Mouse (Mus musculus) myocyte (in vitro differentiated cells): ENCODE results near the gene 2310009B15Rik. TPM values are rescaled to one million over a fixed set of nuclear protein-coding genes. Genes with fewer than 3 reads are reported as not detected.

Source experiments
- H3K27me3 ChIP-seq: one replicate; pipeline ENCODE4 v1.6.1; 2011; ENCODE audit not compliant: control insufficient read depth, insufficient read depth, insufficient read length
- H3K36me3 ChIP-seq: one replicate; pipeline ENCODE4 v1.6.1; 2011; ENCODE audit not compliant: control insufficient read depth, insufficient read depth
- H3K4me2 ChIP-seq: one replicate; pipeline ENCODE4 v1.6.1; 2011; ENCODE audit warnings: low read depth, control low read depth
- H3K4me3 ChIP-seq: one replicate; pipeline ENCODE4 v1.5.1; 2011; ENCODE audit warnings: mild to moderate bottlenecking, control low read depth, moderate library complexity
- H3K79me2 ChIP-seq: one replicate; pipeline ENCODE4 v1.6.1; 2011; ENCODE audit not compliant: control insufficient read depth, insufficient read depth
- H3ac ChIP-seq: one replicate; pipeline ENCODE4 v1.6.1; 2011; ENCODE audit not compliant: control insufficient read depth, insufficient read length
- CEBPB ChIP-seq: IDR thresholded peaks from 2 replicates; pipeline ENCODE4 v1.6.1; 2011; ENCODE audit warnings: mild to moderate bottlenecking, moderate library complexity; ENCODE audit not compliant: poor library complexity, insufficient read depth, severe bottlenecking
- E2F4 ChIP-seq: IDR thresholded peaks from one replicate; pipeline ENCODE4 v1.6.1; 2011; ENCODE audit warnings: mild to moderate bottlenecking, control low read depth, moderate library complexity; ENCODE audit not compliant: insufficient read depth
- MAX ChIP-seq: IDR thresholded peaks from one replicate; pipeline ENCODE4 v1.6.1; 2011; ENCODE audit warnings: low read depth, mild to moderate bottlenecking, control low read depth
- MYOD1 ChIP-seq, 3 experiments: IDR thresholded peaks; one replicate each; pipeline ENCODE4 v1.6.1; 2011; ENCODE audit warnings: control low read depth in 2 of 3, low read depth in 2 of 3, mild to moderate bottlenecking in 2 of 3, moderate library complexity in 1 of 3; ENCODE audit not compliant: insufficient read length in 2 of 3, control insufficient read depth in 1 of 3
- MYOG ChIP-seq, 3 experiments: IDR thresholded peaks; one replicate each; pipeline ENCODE4 v1.6.1; 2011; ENCODE audit warnings: control low read depth in 2 of 3, low read depth in 2 of 3, mild to moderate bottlenecking in 2 of 3; ENCODE audit not compliant: insufficient read length in 2 of 3, control insufficient read depth in 1 of 3, insufficient read depth in 1 of 3
- POLR2A ChIP-seq: IDR thresholded peaks from one replicate; pipeline ENCODE4 v1.6.1; 2011; ENCODE audit warnings: low read depth, mild to moderate bottlenecking, control low read depth, moderate library complexity; ENCODE audit not compliant: insufficient read length
- POLR2AphosphoS2 ChIP-seq: IDR thresholded peaks from one replicate; pipeline ENCODE4 v1.6.1; 2011; ENCODE audit warnings: low read depth, control low read depth; ENCODE audit not compliant: insufficient read length
- REST ChIP-seq: IDR thresholded peaks from one replicate; pipeline ENCODE4 v1.6.1; 2011; ENCODE audit warnings: mild to moderate bottlenecking, control low read depth, moderate library complexity; ENCODE audit not compliant: insufficient read depth, insufficient read length
- SRF ChIP-seq: IDR thresholded peaks from one replicate; pipeline ENCODE4 v1.6.1; 2011; ENCODE audit warnings: low read depth; ENCODE audit not compliant: control insufficient read depth, insufficient read length
- TCF12 ChIP-seq: IDR thresholded peaks from one replicate; pipeline ENCODE4 v1.6.1; 2011; ENCODE audit warnings: mild to moderate bottlenecking, control low read depth; ENCODE audit not compliant: poor library complexity, insufficient read depth, severe bottlenecking
- TCF3 ChIP-seq: IDR thresholded peaks from one replicate; pipeline ENCODE4 v1.6.1; 2011; ENCODE audit warnings: low read depth, control low read depth; ENCODE audit not compliant: insufficient read length
- USF1 ChIP-seq: IDR thresholded peaks from one replicate; pipeline ENCODE4 v1.6.1; 2011; ENCODE audit warnings: low read depth, mild to moderate bottlenecking, control low read depth, moderate library complexity
- polyA plus RNA-seq: library from polyadenylated mRNA; unstranded; fragments of >200 nt; fragmentation: generic; extraction: Trizol; gene quantifications from one replicate; pipeline ENCODE4 v1.2.1, GENCODE M21; 2012; ENCODE audit warnings: missing spikeins

The 2310009B15Rik gene
- polyA plus RNA-seq, 1 experiment, result 66.0 TPM

GRCm38 (mm10) chr1:138826841-138827240 lies 29.8 kb downstream of the 2310009B15Rik start:
- Histone ChIP-seq H3K27me3 (no peaks in the 10 kb centered on the region), H3K4me2 (no peak overlapping the region), H3K79me2 (no peaks in the 10 kb centered on the region), H3K4me3 (no peak overlapping the region), H3ac (no peak overlapping the region), H3K36me3 (no peaks in the 10 kb centered on the region)
- TF ChIP-seq POLR2AphosphoS2 (no peak), POLR2A (no peak), MYOD1 (IDR thresholded peaks at IDR 0.05; ENCODE audit: control insufficient read depth in 1 of 3, insufficient read length in 2 of 3, low read depth in 2 of 3) (no peak), MAX (no peak), E2F4 (no peak), CEBPB (no peak), TCF3 (no peak), SRF (no peak), REST (no peak), USF1 (no peak), MYOG (IDR thresholded peaks at IDR 0.05; ENCODE audit: control insufficient read depth in 1 of 3, insufficient read depth in 1 of 3, insufficient read length in 2 of 3, low read depth in 2 of 3) (no peak), TCF12 (no peak)

- H3ac ChIP-seq, result no peak overlapping the region
- no peak overlapping the region for H3K4me3 ChIP-seq
- no peaks in the 10 kb centered on the region for H3K36me3 ChIP-seq
- no peak for TF ChIP-seq POLR2AphosphoS2
- no peak for TF ChIP-seq USF1
- TF ChIP-seq TCF3, result no peak
- TF ChIP-seq SRF, result no peak
- TF ChIP-seq MYOG (IDR thresholded peaks at IDR 0.05; ENCODE audit: control insufficient read depth in 1 of 3, insufficient read depth in 1 of 3, insufficient read length in 2 of 3, low read depth in 2 of 3), result no peak
- H3K4me2 ChIP-seq, result no peak overlapping the region
- H3K79me2 ChIP-seq, result no peaks in the 10 kb centered on the region
- H3K27me3 ChIP-seq, result no peaks in the 10 kb centered on the region
Observed at GRCm38 (mm10) chr1:138822985-138823322, 33.7 kb downstream of the 2310009B15Rik start.

DNA sequence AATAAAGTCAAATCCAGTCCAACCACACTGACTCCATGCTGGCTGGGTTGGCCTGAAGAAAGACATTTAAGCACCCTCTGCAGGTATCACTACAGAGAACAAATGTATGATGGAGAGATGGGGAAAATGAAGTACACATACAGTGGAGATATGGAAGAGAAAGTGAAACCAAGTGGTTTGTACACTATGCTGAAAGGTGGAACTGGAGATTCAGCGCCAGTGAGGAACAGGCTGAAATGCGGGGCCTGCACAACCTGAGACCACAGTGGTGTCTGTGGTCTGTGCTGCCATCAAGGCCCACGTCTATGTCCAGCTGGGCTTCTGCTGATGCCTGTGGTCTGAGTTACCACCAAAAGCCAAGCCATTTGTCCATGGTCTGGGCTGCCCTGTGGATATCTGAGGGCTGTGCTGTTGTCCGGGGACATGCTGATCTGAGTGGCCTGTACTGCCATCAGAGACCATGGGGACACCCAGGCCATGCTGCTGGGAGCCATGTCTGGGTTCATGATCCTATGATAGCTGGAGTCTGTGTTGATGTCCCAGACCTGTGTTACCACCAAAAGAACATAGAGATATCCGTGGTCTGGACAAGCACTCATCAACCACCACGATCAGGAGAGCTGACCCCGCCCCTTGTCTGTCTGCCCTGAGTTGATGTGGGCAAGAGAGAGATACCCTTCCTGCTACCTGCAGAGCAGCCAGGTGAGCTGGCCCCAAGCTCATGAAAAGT lies 34.2 kb downstream of the 2310009B15Rik start:
- TF ChIP-seq REST, result no peak
- no peak for TF ChIP-seq USF1
- TF ChIP-seq TCF3, result no peak
- no peak for TF ChIP-seq SRF
- TF ChIP-seq MYOD1 (IDR thresholded peaks at IDR 0.05; ENCODE audit: control insufficient read depth in 1 of 3, insufficient read length in 2 of 3, low read depth in 2 of 3), result no peak
- no peak for TF ChIP-seq TCF12
- Histone ChIP-seq H3K27me3 (no peaks in the 10 kb centered on the region), H3K4me3 (no peak overlapping the region), H3K4me2 (no peak overlapping the region), H3ac (no peak overlapping the region), H3K79me2 (no peaks in the 10 kb centered on the region), H3K36me3 (no peaks in the 10 kb centered on the region)

Other genes with a start within 250 kb of the 2310009B15Rik start
- gene Nek7, start 236.7 kb downstream of the 2310009B15Rik start, polyA plus RNA-seq, result 14.6 TPM
- 0.14 TPM for gene Lhx9, start 8.3 kb downstream of the 2310009B15Rik start, polyA plus RNA-seq
- gene Dennd1b, start 106.6 kb upstream of the 2310009B15Rik start, polyA plus RNA-seq, result 1.3 TPM